Mouse (Mus musculus) MEL (cell line): ENCODE measurements around the gene Immp2l. TPM values are rescaled to one million over a fixed set of nuclear protein-coding genes. Genes with fewer than 3 reads are reported as not detected.

Experiments used
- DNase-seq: peaks from one replicate; pipeline ENCODE4 v3.0.0; 2011; ENCODE audit warnings: low read depth, low spot score
- H3K27ac ChIP-seq: 2 replicates; pipeline ENCODE4 v1.5.1; 2012; ENCODE audit warnings: low read depth, mild to moderate bottlenecking, control low read depth, low read length, moderate library complexity; ENCODE audit not compliant: control insufficient read depth
- H3K27me3 ChIP-seq, 2 experiments: fragments of 150-350 bp in 1 of 2; sonication (generic) in 1 of 2; 2 replicates each; pipeline ENCODE4 v1.6.1; 2012; ENCODE audit warnings: low read length in 2 of 2, mild to moderate bottlenecking in 2 of 2, improper control_type of control experiment in 1 of 2, moderate library complexity in 1 of 2; ENCODE audit not compliant: insufficient read depth in 2 of 2, control insufficient read depth in 1 of 2
- H3K36me3 ChIP-seq, 2 experiments: 2 replicates each; pipeline ENCODE4 v1.6.1; 2012 to 2014; ENCODE audit warnings: low read length in 2 of 2, improper control_type of control experiment in 1 of 2, inconsistent platforms in 1 of 2, mild to moderate bottlenecking in 1 of 2; ENCODE audit not compliant: insufficient read depth in 2 of 2, control insufficient read depth in 1 of 2
- H3K4me1 ChIP-seq, 2 experiments: fragments of 150-350 bp in 1 of 2; sonication (generic) in 1 of 2; 2 replicates each; pipeline ENCODE4 v1.6.1; 2012; ENCODE audit warnings: low read length in 2 of 2, improper control_type of control experiment in 1 of 2, mild to moderate bottlenecking in 1 of 2; ENCODE audit not compliant: insufficient read depth in 2 of 2, control insufficient read depth in 1 of 2
- H3K4me3 ChIP-seq, 2 experiments: fragments of 150-350 bp in 1 of 2; sonication (generic) in 1 of 2; 2 replicates each; pipeline ENCODE4 v1.5.1; 2012; ENCODE audit warnings: low read depth in 2 of 2, low read length in 2 of 2, mild to moderate bottlenecking in 2 of 2, moderate library complexity in 2 of 2, control low read depth in 1 of 2, improper control_type of control experiment in 1 of 2; ENCODE audit not compliant: control insufficient read depth in 1 of 2, insufficient read depth in 1 of 2
- H3K79me2 ChIP-seq: 2 replicates; pipeline ENCODE4 v1.6.1; 2012; ENCODE audit warnings: mild to moderate bottlenecking, low read length, moderate library complexity; ENCODE audit not compliant: control insufficient read depth, poor library complexity, insufficient read depth
- H3K9ac ChIP-seq: 2 replicates; pipeline ENCODE4 v1.6.1; 2012; ENCODE audit warnings: low read depth, mild to moderate bottlenecking, control low read depth, low read length, moderate library complexity; ENCODE audit not compliant: control insufficient read depth, poor library complexity, severe bottlenecking
- H3K9me3 ChIP-seq: fragments of 150-350 bp; sonication (generic); replicated peaks from 2 replicates; pipeline ENCODE4 v1.6.1; 2012; ENCODE audit warnings: mild to moderate bottlenecking, low read length, improper control_type of control experiment, moderate library complexity; ENCODE audit not compliant: insufficient read depth
- CHD1 ChIP-seq: IDR thresholded peaks from 2 replicates; pipeline ENCODE4 v1.6.1; 2012; ENCODE audit warnings: low read depth, mild to moderate bottlenecking, inconsistent platforms, low read length, improper control_type of control experiment
- CTCF ChIP-seq, 3 experiments: IDR thresholded peaks in 2 of 3; conservative IDR thresholded peaks in 1 of 3; 2 replicates each; pipeline ENCODE4 v1.5.1; 2011 to 2012; ENCODE audit warnings: low read length in 3 of 3, low read depth in 2 of 3, mild to moderate bottlenecking in 2 of 3, improper control_type of control experiment in 1 of 3, inconsistent platforms in 1 of 3, mixed read lengths in 1 of 3, moderate library complexity in 1 of 3; ENCODE audit not compliant: control insufficient read depth in 1 of 3, insufficient read depth in 1 of 3, poor library complexity in 1 of 3, severe bottlenecking in 1 of 3
- EP300 ChIP-seq, 2 experiments: IDR thresholded peaks; 2 replicates each; pipeline ENCODE4 v1.6.1; 2011; ENCODE audit warnings: improper control_type of control experiment in 2 of 2, low read length in 2 of 2, low read depth in 1 of 2, mild to moderate bottlenecking in 1 of 2
- JUND ChIP-seq: IDR thresholded peaks from 2 replicates; pipeline ENCODE4 v1.6.1; 2011; ENCODE audit warnings: low read depth, mild to moderate bottlenecking, improper control_type of control experiment, low read length
- KAT2A ChIP-seq: conservative IDR thresholded peaks from 2 replicates; pipeline ENCODE4 v1.6.1; 2012; ENCODE audit warnings: low read depth, low read length, improper control_type of control experiment, inconsistent platforms
- MAFK ChIP-seq: IDR thresholded peaks from 2 replicates; pipeline ENCODE4 v1.6.1; 2011; ENCODE audit warnings: low read depth, mild to moderate bottlenecking, low read length, improper control_type of control experiment, borderline replicate concordance
- MAX ChIP-seq: IDR thresholded peaks from 2 replicates; pipeline ENCODE4 v1.6.1; 2011; ENCODE audit warnings: low read length, improper control_type of control experiment
- MEF2A ChIP-seq: IDR thresholded peaks from 2 replicates; pipeline ENCODE4 v1.6.1; 2014; ENCODE audit warnings: low read depth, mild to moderate bottlenecking, inconsistent platforms, low read length, improper control_type of control experiment; ENCODE audit not compliant: poor library complexity, insufficient replicate concordance, severe bottlenecking; ENCODE audit errors: extremely low read depth
- MYB ChIP-seq: IDR thresholded peaks from 2 replicates; pipeline ENCODE4 v1.6.1; 2011; ENCODE audit warnings: mild to moderate bottlenecking, low read depth, low read length, improper control_type of control experiment
- NELFE ChIP-seq: IDR thresholded peaks from 2 replicates; pipeline ENCODE4 v1.6.1; 2011; ENCODE audit warnings: low read depth, low read length, improper control_type of control experiment
- POLR2A ChIP-seq, 2 experiments: IDR thresholded peaks; 2 replicates each; pipeline ENCODE4 v1.6.1; 2011 to 2012; ENCODE audit warnings: low read length in 2 of 2, mild to moderate bottlenecking in 2 of 2, control low read depth in 1 of 2, improper control_type of control experiment in 1 of 2, low read depth in 1 of 2, moderate library complexity in 1 of 2; ENCODE audit not compliant: control insufficient read depth in 1 of 2, insufficient read depth in 1 of 2, poor library complexity in 1 of 2
- RAD21 ChIP-seq: IDR thresholded peaks from 2 replicates; pipeline ENCODE4 v1.6.1; 2011; ENCODE audit warnings: mild to moderate bottlenecking, low read depth, low read length, improper control_type of control experiment
- SIN3A ChIP-seq: IDR thresholded peaks from 2 replicates; pipeline ENCODE4 v1.6.1; 2012; ENCODE audit warnings: low read length, improper control_type of control experiment, inconsistent platforms
- TBP ChIP-seq: IDR thresholded peaks from 2 replicates; pipeline ENCODE4 v1.8.0; 2011; ENCODE audit warnings: low read depth, low read length, improper control_type of control experiment
- UBTF ChIP-seq: IDR thresholded peaks from 2 replicates; pipeline ENCODE4 v1.6.1; 2012; ENCODE audit warnings: low read depth, mild to moderate bottlenecking, inconsistent platforms, low read length, improper control_type of control experiment, moderate library complexity, borderline replicate concordance; ENCODE audit not compliant: insufficient read depth
- USF1 ChIP-seq: IDR thresholded peaks from 2 replicates; pipeline ENCODE4 v1.6.1; 2014; ENCODE audit warnings: low read depth, mild to moderate bottlenecking, inconsistent platforms, low read length, improper control_type of control experiment, moderate library complexity
- USF2 ChIP-seq, 2 experiments: IDR thresholded peaks; 2 replicates each; pipeline ENCODE4 v1.6.1; 2011 to 2012; ENCODE audit warnings: improper control_type of control experiment in 2 of 2, low read length in 2 of 2, borderline replicate concordance in 1 of 2, inconsistent platforms in 1 of 2, low read depth in 1 of 2, mild to moderate bottlenecking in 1 of 2; ENCODE audit not compliant: insufficient read depth in 1 of 2
- ZC3H11A ChIP-seq: IDR thresholded peaks from 2 replicates; pipeline ENCODE4 v1.6.1; 2012; ENCODE audit warnings: low read depth, mild to moderate bottlenecking, inconsistent platforms, low read length, improper control_type of control experiment
- ZMIZ1 ChIP-seq: IDR thresholded peaks from 2 replicates; pipeline ENCODE4 v1.6.1; 2012; ENCODE audit warnings: low read depth, mild to moderate bottlenecking, inconsistent platforms, low read length, improper control_type of control experiment, moderate library complexity
- polyA plus RNA-seq, 2 experiments: library from polyadenylated mRNA; stranded (reverse) in 1 of 2; unstranded in 1 of 2; fragments of >175 nt in 1 of 2; fragments of >200 nt in 1 of 2; gene quantifications; 2 replicates each; pipeline versions ENCODE4 v1.2.1 to v1.2.4; 2012; ENCODE audit warnings: low replicate concordance in 2 of 2, low read depth in 1 of 2; ENCODE audit not compliant: insufficient read length in 2 of 2, insufficient read depth in 1 of 2, missing spikeins in 1 of 2
- total RNA-seq: library from RNA; depleted of rRNA; stranded (reverse); fragments of 300-350 nt; gene quantifications from 2 replicates; pipeline ENCODE4 v1.2.3, GENCODE M21; 2012

The Immp2l gene
- total and polyA plus RNA-seq, 3 experiments = 4.0 to 5.0 TPM; not detected in 1

DNA sequence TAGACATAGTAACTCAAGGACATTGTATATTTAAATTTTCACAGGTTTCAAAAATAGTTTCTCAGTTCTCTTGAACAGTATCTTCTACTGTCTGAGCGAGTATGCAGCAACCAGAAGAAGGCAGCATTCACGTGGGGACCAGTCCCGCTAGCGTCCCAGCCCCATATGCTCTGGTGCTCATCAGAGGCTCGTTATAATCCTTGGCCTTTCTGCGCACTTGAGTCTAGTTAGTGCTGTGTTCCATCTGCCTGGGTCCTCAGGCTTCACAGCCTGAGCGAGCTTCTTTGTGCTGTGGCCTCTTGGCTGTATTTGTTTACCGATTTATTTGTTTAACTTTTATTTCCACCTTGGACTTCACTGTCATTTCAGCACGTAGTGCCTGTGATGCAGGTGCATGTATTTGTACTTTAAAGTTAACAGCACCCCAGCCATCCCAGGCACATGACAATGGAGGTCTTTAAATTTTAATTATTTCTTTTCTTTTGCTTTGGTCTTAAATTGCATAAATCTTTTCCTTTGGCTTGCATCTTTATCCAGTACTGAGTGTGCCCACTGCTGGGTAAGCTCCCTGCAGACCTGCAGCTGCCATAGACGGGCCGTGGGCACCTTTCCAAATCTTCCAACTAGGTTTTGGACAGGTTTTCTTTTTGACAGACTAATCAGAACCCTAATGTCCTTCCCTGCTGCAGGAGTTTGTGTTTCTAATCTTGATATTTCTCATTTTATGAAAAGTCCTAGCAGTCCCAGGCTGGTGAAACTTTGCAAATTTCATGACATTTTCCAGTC lies 30.3 kb downstream of the Immp2l start:
- Histone ChIP-seq H3K27ac (no peak overlapping the region), H3K27me3 (no peaks in the 10 kb centered on the region), H3K9ac (no peak overlapping the region), H3K4me3 (no peak overlapping the region), H3K36me3 (peaks cover 0 to 4% of the 10 kb centered on the region in 2 experiments; a peak in 2 of 4 replicates), H3K9me3 (no peaks in the 10 kb centered on the region), H3K79me2 (no peaks in the 10 kb centered on the region), H3K4me1 (peaks cover 0 to 4% of the 10 kb centered on the region in 2 experiments; a peak in 3 of 4 replicates)
- no peak for DNase-seq
- TF ChIP-seq TBP (no peak), POLR2A (IDR thresholded peaks at IDR 0.05; ENCODE audit: control insufficient read depth in 1 of 2, insufficient read depth in 1 of 2, low read depth in 1 of 2, low read length in 2 of 2, poor library complexity in 1 of 2) (no peak), USF1 (no peak), MYB (no peak), NELFE (no peak), ZC3H11A (no peak), MAX (no peak), RAD21 (no peak), JUND (no peak), MAFK (no peak), UBTF (no peak), CTCF (IDR thresholded peaks at IDR 0.05 in 2 of 3, conservative IDR thresholded peaks at IDR 0.05 in 1 of 3; ENCODE audit: control insufficient read depth in 1 of 3, insufficient read depth in 1 of 3, low read depth in 2 of 3, low read length in 3 of 3, poor library complexity in 1 of 3, severe bottlenecking in 1 of 3) (no peak), SIN3A (no peak), ZMIZ1 (no peak), MEF2A (no peak), CHD1 (no peak), EP300 (IDR thresholded peaks at IDR 0.05; ENCODE audit: low read depth in 1 of 2, low read length in 2 of 2) (no peak), USF2 (IDR thresholded peaks at IDR 0.05; ENCODE audit: borderline replicate concordance in 1 of 2, insufficient read depth in 1 of 2, low read depth in 1 of 2, low read length in 2 of 2) (no peak)

DNA sequence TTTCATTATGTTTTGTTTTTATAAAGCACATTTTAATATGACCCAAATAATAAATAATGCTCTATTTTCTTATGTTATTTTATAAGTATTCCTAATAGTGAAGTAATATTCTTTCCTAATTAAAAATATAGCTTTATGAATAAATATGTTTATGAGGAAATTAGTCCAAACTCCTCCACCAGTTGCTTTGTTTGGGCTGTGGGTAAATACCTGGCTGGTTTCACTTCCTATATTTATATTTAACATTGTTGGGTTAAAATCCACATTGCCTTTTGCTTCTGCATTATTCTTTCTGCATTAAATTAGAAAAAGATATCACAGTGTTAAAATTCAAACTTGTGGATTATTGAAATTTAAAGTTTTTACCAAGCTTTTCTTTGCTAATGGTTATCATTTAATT lies 32.1 kb downstream of the Immp2l start:
- no peak overlapping the region for H3K27ac ChIP-seq
- H3K9ac ChIP-seq = no peak overlapping the region
- TF ChIP-seq NELFE (no peak), MEF2A (no peak), KAT2A (no peak), JUND (no peak), ZC3H11A (no peak)
- H3K4me3 ChIP-seq = no peak overlapping the region
- peaks cover 0 to under 1% of the 10 kb centered on the region in 2 experiments; a peak in 1 of 4 replicates for H3K4me1 ChIP-seq
- H3K36me3 ChIP-seq = peaks cover 0 to under 1% of the 10 kb centered on the region in 2 experiments; a peak in 2 of 4 replicates
- DNase-seq = no peak
- H3K79me2 ChIP-seq = no peaks in the 10 kb centered on the region
- no peaks in the 10 kb centered on the region for H3K27me3 ChIP-seq
- no peaks in the 10 kb centered on the region for H3K9me3 ChIP-seq
